8 mouse cellular contexts compared by ENCODE assay signal in genomic region chr4:150272725-150273124, GRCm38 (mm10). TPM values are rescaled to one million over a fixed set of nuclear protein-coding genes. Genes with fewer than 3 reads are reported as not detected.
A peak's percentile ranks its signal among the peaks of the same experiment; 100 is the strongest.
DNase-seq lines count a peak whose midpoint lies in the region; ATAC-seq and TF ChIP-seq lines count a peak whose summit lies in the region.

No protein-coding gene starts in this region.

- peak overlapping the region; percentile 57 for H3K27ac ChIP-seq in forebrain, embryonic 12.5 days
- peak overlapping the region; percentile 63 for H3K27ac ChIP-seq in layer of hippocampus, adult 2 months

- no peaks in the 10 kb centered on the region for H3K36me3 ChIP-seq in forebrain, embryonic 12.5 days (replicated peaks)

- H3K4me1 ChIP-seq in forebrain, embryonic 12.5 days = peaks cover 24% of the 10 kb centered on the region

- intact Hi-C loops in heart, postnatal 36 days (cut with DNase I) = no loop called here

- DNase-seq in cerebellum, adult 9-11 months = peak; percentile 32
- DNase-seq in cerebellum, postnatal 25 days = no peak
- peak; percentile 45 to 58 for DNase-seq in heart, postnatal 36 days
- peak in 1 of 2 experiments; percentile 26 for DNase-seq in layer of hippocampus, adult 2 months (ENCODE audit: low spot score in 2 of 2)
- DNase-seq in thymus, postnatal 0 days (ENCODE audit: low spot score) = no peak
- DNase-seq in T-cell, adult 2 months (ENCODE audit: low spot score) = no peak

- no peaks in the 10 kb centered on the region for H3K27me3 ChIP-seq in forebrain, embryonic 12.5 days

- H3K4me2 ChIP-seq in forebrain, embryonic 12.5 days = peak overlapping the region; percentile 29

- no peak for TF ChIP-seq CTCF in layer of hippocampus, adult 2 months (conservative IDR thresholded peaks at IDR 0.05)

- no peaks in the 10 kb centered on the region for H3K9me3 ChIP-seq in forebrain, embryonic 12.5 days

- H3K9ac ChIP-seq in forebrain, embryonic 12.5 days = no peak overlapping the region

- ATAC-seq in forebrain, embryonic 12.5 days (ENCODE audit: low FRiP score) = peak; percentile 61; the same call in 1 of the 2 replicates
- ATAC-seq in megakaryocyte progenitor cell, adult 5-6 weeks (replicated peaks; ENCODE audit: poor library complexity) = peak; percentile 49

- no peak overlapping the region for H3K4me3 ChIP-seq in forebrain, embryonic 12.5 days (replicated peaks)
- H3K4me3 ChIP-seq in layer of hippocampus, adult 2 months = no peak overlapping the region

- 6% methylated on average over 9 of the region's 9 CpGs for WGBS in forebrain, embryonic 12.5 days

RNA-seq across cellular contexts. Expression of gene Rere, which starts 8.7 kb away (rescaled TPM):
- polyA plus RNA-seq in forebrain, embryonic 12.5 days (2016; fragmentation: Nextera tagmentation; extraction: Ambion mirVana) = 41.5 and 44.4 TPM in 2 replicates
- 10 to 100 TPM; 51.5 to 52.0 TPM for total RNA-seq in heart, postnatal 36 days (2021)
- 100 to 1,000 TPM; 144 to 153 TPM for total RNA-seq in layer of hippocampus, adult 2 months (2021)
- total RNA-seq in megakaryocyte progenitor cell, adult 5-6 weeks (2015) = 49.5 TPM in 2 replicates
- total RNA-seq in megakaryocyte progenitor cell, adult 5-6 weeks (2017) = 13.8 and 23.8 TPM in 2 replicates
- 9.8 and 13.6 TPM in 2 replicates for polyA plus RNA-seq in thymus, postnatal 0 days (2015; fragmentation: Nextera tagmentation; extraction: Ambion mirVana)

RNA-seq across cellular contexts. Expression of gene Eno1, which starts 36.2 kb away (rescaled TPM):
- polyA plus RNA-seq in forebrain, embryonic 12.5 days (2016; fragmentation: Nextera tagmentation; extraction: Ambion mirVana) = 1,282 and 1,334 TPM in 2 replicates
- 100 to 1,000 TPM; 106 to 108 TPM for total RNA-seq in heart, postnatal 36 days (2021)
- 100 to 1,000 TPM; 416 to 423 TPM for total RNA-seq in layer of hippocampus, adult 2 months (2021)
- total RNA-seq in megakaryocyte progenitor cell, adult 5-6 weeks (2015) = 336 and 338 TPM in 2 replicates
- total RNA-seq in megakaryocyte progenitor cell, adult 5-6 weeks (2017) = 357 and 368 TPM in 2 replicates
- polyA plus RNA-seq in thymus, postnatal 0 days (2015; fragmentation: Nextera tagmentation; extraction: Ambion mirVana) = 700 and 780 TPM in 2 replicates

Comparison
In these comparisons a context has a peak if more than half of its experiments do, and no peak if none do; other contexts are left out.
1. DNase-seq: peak in cerebellum, adult 9-11 months (single experiment) and heart, postnatal 36 days (2 of 2); none in cerebellum, postnatal 25 days (0 of 2), thymus, postnatal 0 days (single experiment) and T-cell, adult 2 months (single experiment).